Mouse (Mus musculus) embryonic facial prominence, embryonic 11.5 days (tissue): Measurements from ENCODE around the gene Pgap2. TPM values are rescaled to one million over a fixed set of nuclear protein-coding genes. Genes with fewer than 3 reads are reported as not detected.

Experiments used
- ATAC-seq: fragments of 200-750 bp; cut with Nextera tagmentation; replicated peaks from 2 replicates; pipeline ENCODE4 v1.8.0; 2017; ENCODE audit warnings: low read depth; ENCODE audit not compliant: insufficient number of reproducible peaks, low FRiP score, low TSS enrichment
- DNase-seq: peaks from one replicate; pipeline ENCODE4 v3.0.0-alpha.2; 2015; ENCODE audit warnings: low spot score
- H3K27ac ChIP-seq: fragments of 300-500 bp; sonication (generic); replicated peaks from 2 replicates; pipeline ENCODE4 v1.5.1; 2014; ENCODE audit warnings: mild to moderate bottlenecking, low read depth, low read length, control low read depth
- H3K27me3 ChIP-seq: fragments of 300-500 bp; sonication (generic); 2 replicates; pipeline ENCODE4 v1.6.1; 2014; ENCODE audit warnings: mild to moderate bottlenecking, low read length, moderate library complexity, mixed read lengths; ENCODE audit not compliant: control insufficient read depth, insufficient read depth
- H3K36me3 ChIP-seq: fragments of 300-500 bp; sonication (generic); replicated peaks from 2 replicates; pipeline ENCODE4 v1.6.1; 2014; ENCODE audit warnings: low read depth, mild to moderate bottlenecking, low read length, moderate library complexity, mixed read lengths; ENCODE audit not compliant: control insufficient read depth, insufficient read depth
- H3K4me1 ChIP-seq: fragments of 300-500 bp; sonication (generic); 2 replicates; pipeline ENCODE4 v1.6.1; 2014; ENCODE audit warnings: low read length, mixed read lengths; ENCODE audit not compliant: control insufficient read depth, insufficient read depth
- H3K4me2 ChIP-seq: fragments of 300-500 bp; sonication (generic); 2 replicates; pipeline ENCODE4 v1.6.1; 2014; ENCODE audit warnings: low read depth, mild to moderate bottlenecking, control low read depth, low read length, moderate library complexity
- H3K4me3 ChIP-seq: fragments of 300-500 bp; sonication (generic); 2 replicates; pipeline ENCODE4 v1.5.1; 2014; ENCODE audit warnings: low read depth, low read length, control low read depth
- H3K9ac ChIP-seq: fragments of 300-500 bp; sonication (generic); replicated peaks from 2 replicates; pipeline ENCODE4 v1.6.1; 2014; ENCODE audit warnings: mild to moderate bottlenecking, control low read depth, low read length
- H3K9me3 ChIP-seq: fragments of 300-500 bp; sonication (generic); replicated peaks from 2 replicates; pipeline ENCODE4 v1.6.1; 2016; ENCODE audit warnings: mild to moderate bottlenecking, low read length, inconsistent platforms, mixed read lengths; ENCODE audit not compliant: control insufficient read depth
- WGBS: fragments of 180-500 bp; shearing (Covaris S2); extraction: QIAGEN DNeasy Blood & Tissue Kit; methylation state at CpG from one replicate; pipeline ENCODE4 v1.1.7; 2014; 5-methylcytosine and 5-hydroxymethylcytosine counted together
- polyA plus RNA-seq: library from polyadenylated mRNA; unstranded; fragments of >200 nt; fragmentation: Nextera tagmentation; extraction: Ambion mirVana; gene quantifications from 2 replicates; pipeline ENCODE4 v1.2.1, GENCODE M21; 2014

Gene Pgap2
- polyA plus RNA-seq, 1 experiment from 2014 or later: 70.1 TPM

DNA sequence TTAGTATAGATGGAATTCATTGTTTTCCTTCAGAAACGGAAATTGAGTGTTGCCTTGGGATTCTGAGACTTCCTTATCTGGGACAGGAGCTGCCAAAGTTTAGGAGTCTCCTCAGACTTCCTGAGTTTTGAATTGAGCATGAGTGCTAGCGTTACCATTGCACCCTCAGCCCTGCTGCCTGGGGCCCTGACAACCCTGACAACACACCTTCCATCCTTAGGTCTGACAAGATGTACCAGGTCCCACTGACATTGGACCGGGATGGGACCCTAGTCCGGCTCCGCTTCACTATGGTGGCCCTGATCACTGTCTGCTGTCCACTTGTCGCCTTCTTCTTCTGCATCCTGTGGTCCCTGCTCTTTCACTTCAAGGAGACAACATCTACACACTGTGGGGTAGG, 16.0 kb downstream of the Pgap2 start:
- WGBS: 96% methylated on average over 6 of the region's 6 CpGs
- DNase-seq: no peak

GRCm38 (mm10) chr7:102228049-102228670, 18.2 kb downstream of the Pgap2 start:
- no peak for ATAC-seq
- Histone ChIP-seq H3K27ac (no peak overlapping the region), H3K4me3 (no peak overlapping the region), H3K4me2 (no peak overlapping the region), H3K9me3 (no peaks in the 10 kb centered on the region), H3K4me1 (no peaks in the 10 kb centered on the region), H3K36me3 (no peaks in the 10 kb centered on the region; the same call in 1 of the 2 replicates), H3K27me3 (no peaks in the 10 kb centered on the region), H3K9ac (no peak overlapping the region)
- WGBS: 88% methylated on average over 4 of the region's 4 CpGs
- no peak for DNase-seq

More for the DNA sequence above, 16.0 kb downstream of the Pgap2 start:
- Histone ChIP-seq H3K36me3 (no peaks in the 10 kb centered on the region; the same call in 1 of the 2 replicates), H3K27ac (no peak overlapping the region), H3K9me3 (no peaks in the 10 kb centered on the region), H3K4me2 (no peak overlapping the region), H3K27me3 (no peaks in the 10 kb centered on the region), H3K9ac (no peak overlapping the region), H3K4me3 (no peak overlapping the region), H3K4me1 (no peaks in the 10 kb centered on the region)
- no peak for ATAC-seq

DNA sequence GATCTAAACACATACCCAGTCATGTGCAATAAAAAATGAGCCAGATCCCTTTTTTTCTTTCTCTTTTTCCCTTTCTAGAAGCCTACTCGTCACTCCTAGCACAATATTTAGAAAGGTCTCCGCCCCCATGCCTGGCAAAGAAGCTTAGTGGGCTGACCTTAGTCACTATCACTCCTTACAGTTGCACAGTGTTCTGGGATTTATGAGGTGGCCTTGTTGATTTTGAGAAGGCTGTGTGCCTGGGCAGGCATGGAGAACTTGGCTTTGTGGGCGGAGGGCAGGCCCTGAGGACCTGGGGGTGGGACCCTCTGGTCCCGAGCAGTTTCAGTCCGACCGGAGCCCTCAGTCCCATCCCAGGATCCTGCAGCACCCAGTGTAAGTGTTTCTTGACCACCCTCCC, 19.8 kb downstream of the Pgap2 start:
- Histone ChIP-seq H3K27me3 (no peaks in the 10 kb centered on the region), H3K9me3 (no peaks in the 10 kb centered on the region), H3K27ac (no peak overlapping the region), H3K4me3 (no peak overlapping the region), H3K4me2 (no peak overlapping the region), H3K4me1 (no peaks in the 10 kb centered on the region), H3K36me3 (no peaks in the 10 kb centered on the region; the same call in 1 of the 2 replicates), H3K9ac (no peak overlapping the region)
- DNase-seq (no peak), ATAC-seq (no peak)
- WGBS: 93% methylated on average over 6 of the region's 6 CpGs

DNA sequence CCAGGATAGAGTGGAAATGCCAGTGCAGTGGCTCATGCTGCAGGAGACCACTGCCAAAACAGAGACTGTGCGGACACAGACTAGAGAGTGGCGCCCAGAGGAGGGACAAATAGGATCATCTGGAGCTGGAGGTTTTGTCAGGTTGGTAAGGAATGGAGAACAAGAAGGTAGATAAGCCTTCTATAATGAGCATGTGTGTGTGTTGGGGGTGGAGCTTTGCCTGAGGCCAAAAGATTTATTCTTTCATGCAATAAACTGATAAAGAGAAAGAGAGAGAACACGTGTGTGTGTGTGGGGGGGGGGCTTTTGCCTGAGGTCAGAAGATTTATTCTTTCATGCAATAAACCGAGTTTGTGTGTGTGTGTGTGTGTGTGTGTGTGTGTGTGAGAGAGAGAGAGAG, 23.1 kb downstream of the Pgap2 start:
- no peak for ATAC-seq
- Histone ChIP-seq H3K9ac (no peak overlapping the region), H3K9me3 (no peaks in the 10 kb centered on the region), H3K27ac (no peak overlapping the region), H3K4me1 (no peaks in the 10 kb centered on the region), H3K4me2 (no peak overlapping the region), H3K36me3 (peaks cover 5% of the 10 kb centered on the region), H3K4me3 (no peak overlapping the region), H3K27me3 (no peaks in the 10 kb centered on the region)
- DNase-seq: no peak
- WGBS: 83% methylated on average over 4 of the region's 4 CpGs

- WGBS: 83% methylated on average over 8 of the region's 8 CpGs
These were observed 28.8 kb downstream of the Pgap2 start for GRCm38 (mm10) chr7:102238686-102239286.

DNA sequence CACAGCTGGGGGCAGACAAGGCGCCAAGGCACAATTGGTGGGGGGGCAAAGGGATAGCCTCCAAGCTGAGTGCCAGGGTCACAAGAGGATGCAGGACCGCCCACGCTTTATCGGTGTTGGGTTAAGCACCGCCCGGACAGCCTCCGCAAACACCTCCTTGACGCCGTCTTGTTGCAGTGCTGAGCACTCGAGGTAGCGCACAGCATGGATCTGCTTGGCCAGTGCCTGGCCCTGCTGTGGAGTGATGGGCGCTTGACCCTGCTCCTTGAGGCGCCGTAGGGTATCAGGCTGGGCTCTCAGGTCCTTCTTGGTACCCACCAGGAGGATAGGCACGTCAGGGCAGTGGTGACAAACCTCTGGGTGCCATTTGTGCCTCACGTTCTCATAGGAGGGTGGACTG, 29.6 kb downstream of the Pgap2 start:
- Histone ChIP-seq H3K27ac (no peak overlapping the region), H3K4me1 (no peaks in the 10 kb centered on the region), H3K4me2 (no peak overlapping the region), H3K9me3 (no peaks in the 10 kb centered on the region), H3K9ac (no peak overlapping the region), H3K36me3 (peaks cover 12% of the 10 kb centered on the region), H3K27me3 (no peaks in the 10 kb centered on the region), H3K4me3 (no peak overlapping the region)
- no peak for ATAC-seq
- 92% methylated on average over 16 of the region's 16 CpGs for WGBS
- DNase-seq: no peak

More at GRCm38 (mm10) chr7:102238686-102239286, 28.8 kb downstream of the Pgap2 start:
- H3K4me3 ChIP-seq: no peak overlapping the region
- no peak overlapping the region for H3K4me2 ChIP-seq
- ATAC-seq (no peak), DNase-seq (no peak)
- H3K36me3 ChIP-seq: peaks cover 12% of the 10 kb centered on the region
- no peaks in the 10 kb centered on the region for H3K4me1 ChIP-seq
- no peaks in the 10 kb centered on the region for H3K27me3 ChIP-seq
- H3K27ac ChIP-seq: no peak overlapping the region
- H3K9ac ChIP-seq: no peak overlapping the region
- H3K9me3 ChIP-seq: no peaks in the 10 kb centered on the region

DNA sequence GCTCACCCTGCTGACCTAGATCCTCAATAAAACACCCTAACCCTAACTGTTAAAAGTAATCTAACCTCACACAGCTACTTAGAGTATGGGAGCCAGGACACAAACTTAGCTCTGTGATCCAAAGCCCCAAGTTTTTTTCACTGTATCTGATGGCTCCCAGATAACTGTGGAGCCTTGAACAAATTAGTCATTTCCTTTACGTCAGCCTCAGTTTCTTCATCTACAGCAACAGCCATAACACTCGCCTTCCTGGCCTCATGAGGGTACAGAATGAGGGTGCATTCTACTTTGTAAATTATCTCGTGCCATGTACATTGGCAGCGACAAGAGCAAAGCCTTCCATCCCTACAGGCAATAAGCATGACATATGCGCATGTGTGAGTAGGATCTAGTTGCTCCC, 32.4 kb downstream of the Pgap2 start:
- no peak for ATAC-seq
- whole genome bisulfite sequencing: 87% methylated on average over 5 of the region's 5 CpGs
- H3K4me2 ChIP-seq: no peak overlapping the region
- DNase-seq: no peak
- H3K27ac ChIP-seq: no peak overlapping the region
- H3K4me3 ChIP-seq: no peak overlapping the region
- H3K36me3 ChIP-seq: peaks cover 8% of the 10 kb centered on the region
- no peak overlapping the region for H3K9ac ChIP-seq
- no peaks in the 10 kb centered on the region for H3K9me3 ChIP-seq
- no peaks in the 10 kb centered on the region for H3K27me3 ChIP-seq
- peaks cover 4% of the 10 kb centered on the region for H3K4me1 ChIP-seq

DNA sequence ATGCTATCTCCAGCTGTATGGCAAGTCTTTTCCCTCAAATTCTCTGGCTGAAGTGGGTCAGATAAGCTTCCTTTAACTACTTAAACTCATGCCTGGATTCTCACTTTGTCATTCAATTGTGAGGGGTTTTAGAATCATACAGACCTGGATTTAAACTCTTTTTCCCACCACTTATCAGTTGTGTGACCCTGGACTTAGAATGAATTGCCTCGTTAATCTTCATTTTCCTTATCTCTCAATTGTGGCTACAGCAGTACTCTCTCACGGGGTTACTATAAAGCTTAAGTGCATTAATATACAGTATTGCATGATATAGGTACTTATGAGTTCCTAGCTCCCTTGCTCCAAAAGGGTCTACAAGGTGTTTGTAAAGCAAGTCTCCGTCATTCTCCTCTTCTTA, 32.9 kb downstream of the Pgap2 start:
- no peaks in the 10 kb centered on the region for H3K27me3 ChIP-seq
- WGBS: 89% methylated on average over 3 of the region's 3 CpGs
- DNase-seq (no peak), ATAC-seq (no peak)
- H3K4me2 ChIP-seq: no peak overlapping the region
- H3K27ac ChIP-seq: no peak overlapping the region
- H3K4me1 ChIP-seq: peaks cover 4% of the 10 kb centered on the region
- H3K9ac ChIP-seq: no peak overlapping the region
- H3K9me3 ChIP-seq: no peaks in the 10 kb centered on the region
- H3K4me3 ChIP-seq: no peak overlapping the region
- peaks cover 7% of the 10 kb centered on the region for H3K36me3 ChIP-seq
